Mouse (Mus musculus) E14TG2a.4 (cell line): Measurements from ENCODE around the gene 1700024P04Rik.
"Not testable (repeated sequence)": the region's sequence is repeated elsewhere in the genome, so short reads cannot be mapped to it uniquely, and the experiment has no call there.

Source experiments
- CTCF ChIP-seq: conservative IDR thresholded peaks from 2 replicates; pipeline ENCODE4 v1.5.1; 2014; ENCODE audit warnings: low read length
- NANOG ChIP-seq: IDR thresholded peaks from 2 replicates; pipeline ENCODE4 v1.6.1; 2014; ENCODE audit warnings: borderline replicate concordance, low read length, mixed read lengths
- POU5F1 ChIP-seq: IDR thresholded peaks from 2 replicates; pipeline ENCODE4 v1.6.1; 2014; ENCODE audit warnings: low read length, borderline replicate concordance

- TF ChIP-seq CTCF, POU5F1: not testable (repeated sequence)
- TF ChIP-seq NANOG, result peak; percentile 62
Observed at GRCm38 (mm10) chr13:98976022-98976421, 8.3 kb downstream of the 1700024P04Rik start.
